Mouse (Mus musculus): ENCODE data around the gene Dock1. TPM values are rescaled to one million over a fixed set of nuclear protein-coding genes. Genes with fewer than 3 reads are reported as not detected.

Dock1 gene
- polyA plus RNA-seq, 1 experiment from 2014 or later, result 36.4 TPM

- Histone ChIP-seq H3K27ac (no peak within 1 kb of the TSS), H3K4me3 (peak within 1 kb of the TSS; percentile 52), H3K9me3 (no peaks in the 10 kb centered on the region), H3K36me3 (no peaks in the 10 kb centered on the region), H3K9ac (0 out of 2 replicates have a peak within 1 kb of the TSS, but pooled peaks have one; percentile 21), H3K4me1 (peaks cover 24% of the 10 kb centered on the region), H3K27me3 (peaks cover 22% of the 10 kb centered on the region), H3K4me2 (peak within 1 kb of the TSS; percentile 95)
- under 1% methylated on average over 47 of the region's 71 CpGs for WGBS
- ATAC-seq (ENCODE audit: insufficient number of reproducible peaks, low FRiP score, low TSS enrichment, low read depth), result peak; percentile 71; the same call in 1 of the 2 replicates
Observed at GRCm38 (mm10) chr7:134937927-134938609, 267.6 kb downstream of the Dock1 start, which contains the start of gene Fam196a. Gene Fam196a (minus strand): TSS chr7:134938430.

GRCm38 (mm10) chr7:134941891-134942290 is 271.4 kb downstream of the Dock1 start:
- Histone ChIP-seq H3K4me2 (no peak overlapping the region), H3K4me1 (peaks cover 20% of the 10 kb centered on the region), H3K9ac (no peak overlapping the region), H3K27ac (no peak overlapping the region), H3K9me3 (no peaks in the 10 kb centered on the region), H3K36me3 (no peaks in the 10 kb centered on the region), H3K27me3 (peaks cover 10% of the 10 kb centered on the region), H3K4me3 (no peak overlapping the region)
- WGBS, result 95% methylated on average over 6 of the region's 6 CpGs
- ATAC-seq (ENCODE audit: insufficient number of reproducible peaks, low FRiP score, low TSS enrichment, low read depth), result no peak

GRCm38 (mm10) chr7:134943063-134943462 is 272.6 kb downstream of the Dock1 start:
- Histone ChIP-seq H3K36me3 (no peaks in the 10 kb centered on the region), H3K4me3 (no peak overlapping the region), H3K9ac (no peak overlapping the region), H3K9me3 (no peaks in the 10 kb centered on the region), H3K4me2 (no peak overlapping the region), H3K27ac (no peak overlapping the region), H3K4me1 (peaks cover 9% of the 10 kb centered on the region), H3K27me3 (no peaks in the 10 kb centered on the region; the same call in 1 of the 2 replicates)
- WGBS, result 67% methylated on average over 6 of the region's 6 CpGs
- ATAC-seq (ENCODE audit: insufficient number of reproducible peaks, low FRiP score, low TSS enrichment, low read depth), result no peak

- H3K4me2 ChIP-seq, result no peak overlapping the region
- no peak for ATAC-seq (ENCODE audit: insufficient number of reproducible peaks, low FRiP score, low TSS enrichment, low read depth)
- WGBS, result 77% methylated on average over 7 of the region's 7 CpGs
Observed at GRCm38 (mm10) chr7:134943701-134944100, 273.2 kb downstream of the Dock1 start.

GRCm38 (mm10) chr7:134945925-134946716 is 275.7 kb downstream of the Dock1 start:
- Histone ChIP-seq H3K27me3 (no peaks in the 10 kb centered on the region), H3K4me2 (no peak overlapping the region), H3K4me3 (no peak overlapping the region), H3K27ac (no peak overlapping the region), H3K4me1 (no peaks in the 10 kb centered on the region), H3K9me3 (no peaks in the 10 kb centered on the region), H3K9ac (no peak overlapping the region), H3K36me3 (no peaks in the 10 kb centered on the region)
- no peak for ATAC-seq (ENCODE audit: insufficient number of reproducible peaks, low FRiP score, low TSS enrichment, low read depth)
- WGBS, result 88% methylated on average over 7 of the region's 7 CpGs

More at GRCm38 (mm10) chr7:134943701-134944100, 273.2 kb downstream of the Dock1 start:
- Histone ChIP-seq H3K9ac (no peak overlapping the region), H3K27me3 (no peaks in the 10 kb centered on the region; the same call in 1 of the 2 replicates), H3K4me1 (peaks cover 3% of the 10 kb centered on the region; the same call in 1 of the 2 replicates), H3K36me3 (no peaks in the 10 kb centered on the region), H3K27ac (no peak overlapping the region), H3K9me3 (no peaks in the 10 kb centered on the region), H3K4me3 (no peak overlapping the region)

GRCm38 (mm10) chr7:134959086-134959485 is 288.6 kb downstream of the Dock1 start:
- Histone ChIP-seq H3K27me3 (no peaks in the 10 kb centered on the region), H3K9ac (no peak overlapping the region), H3K4me3 (no peak overlapping the region), H3K36me3 (no peaks in the 10 kb centered on the region), H3K4me2 (no peak overlapping the region), H3K27ac (no peak overlapping the region), H3K4me1 (no peaks in the 10 kb centered on the region), H3K9me3 (no peaks in the 10 kb centered on the region)
- no peak for ATAC-seq (ENCODE audit: insufficient number of reproducible peaks, low FRiP score, low TSS enrichment, low read depth)
- 84% methylated on average over 6 of the region's 6 CpGs for WGBS

GRCm38 (mm10) chr7:134960871-134961270 is 290.4 kb downstream of the Dock1 start:
- Histone ChIP-seq H3K27ac (no peak overlapping the region), H3K9me3 (no peaks in the 10 kb centered on the region), H3K4me3 (no peak overlapping the region), H3K4me2 (no peak overlapping the region), H3K4me1 (no peaks in the 10 kb centered on the region), H3K9ac (no peak overlapping the region), H3K27me3 (no peaks in the 10 kb centered on the region), H3K36me3 (0 out of 2 replicates have a peak, but pooled peaks cover 3% of the 10 kb centered on the region)
- ATAC-seq (ENCODE audit: insufficient number of reproducible peaks, low FRiP score, low TSS enrichment, low read depth), result no peak
- 59% methylated on average over 4 of the region's 4 CpGs for WGBS

- Histone ChIP-seq H3K9me3 (no peaks in the 10 kb centered on the region), H3K4me3 (no peak overlapping the region), H3K4me2 (no peak overlapping the region), H3K9ac (no peak overlapping the region), H3K27me3 (no peaks in the 10 kb centered on the region), H3K27ac (no peak overlapping the region), H3K4me1 (no peaks in the 10 kb centered on the region), H3K36me3 (0 out of 2 replicates have a peak, but pooled peaks cover 3% of the 10 kb centered on the region)
- 96% methylated on average over 2 of the region's 2 CpGs for WGBS
- ATAC-seq (ENCODE audit: insufficient number of reproducible peaks, low FRiP score, low TSS enrichment, low read depth), result no peak
Observed at GRCm38 (mm10) chr7:134961608-134962007, 291.2 kb downstream of the Dock1 start.

GRCm38 (mm10) chr7:134990244-134990643 is 319.8 kb downstream of the Dock1 start:
- H3K36me3 ChIP-seq, result 0 out of 2 replicates have a peak, but pooled peaks cover 12% of the 10 kb centered on the region
- no peak overlapping the region for H3K27ac ChIP-seq
- no peak overlapping the region for H3K9ac ChIP-seq
- ATAC-seq (ENCODE audit: insufficient number of reproducible peaks, low FRiP score, low TSS enrichment, low read depth), result no peak
- no peak overlapping the region for H3K4me2 ChIP-seq
- no peaks in the 10 kb centered on the region for H3K4me1 ChIP-seq
- WGBS, result 78% methylated on average over 3 of the region's 3 CpGs
- H3K4me3 ChIP-seq, result no peak overlapping the region
- H3K9me3 ChIP-seq, result no peaks in the 10 kb centered on the region
- H3K27me3 ChIP-seq, result no peaks in the 10 kb centered on the region

- WGBS, result 59% methylated on average over 2 of the region's 2 CpGs
- Histone ChIP-seq H3K36me3 (0 out of 2 replicates have a peak, but pooled peaks cover 12% of the 10 kb centered on the region), H3K4me3 (no peak overlapping the region), H3K9me3 (no peaks in the 10 kb centered on the region), H3K27ac (no peak overlapping the region), H3K9ac (no peak overlapping the region), H3K4me2 (no peak overlapping the region), H3K4me1 (no peaks in the 10 kb centered on the region), H3K27me3 (no peaks in the 10 kb centered on the region)
- no peak for ATAC-seq (ENCODE audit: insufficient number of reproducible peaks, low FRiP score, low TSS enrichment, low read depth)
Observed at GRCm38 (mm10) chr7:134990911-134991310, 320.5 kb downstream of the Dock1 start.

- Histone ChIP-seq H3K4me2 (no peak overlapping the region), H3K4me3 (no peak overlapping the region), H3K36me3 (peaks cover 22% of the 10 kb centered on the region), H3K9ac (no peak overlapping the region), H3K27ac (no peak overlapping the region), H3K4me1 (no peaks in the 10 kb centered on the region), H3K9me3 (no peaks in the 10 kb centered on the region), H3K27me3 (no peaks in the 10 kb centered on the region)
- no peak for ATAC-seq (ENCODE audit: insufficient number of reproducible peaks, low FRiP score, low TSS enrichment, low read depth)
- 90% methylated on average over 5 of the region's 5 CpGs for WGBS
Observed at GRCm38 (mm10) chr7:134994983-134995382, 324.5 kb downstream of the Dock1 start.

- Histone ChIP-seq H3K4me1 (peaks cover 7% of the 10 kb centered on the region; the same call in 1 of the 2 replicates), H3K4me2 (no peak overlapping the region), H3K36me3 (peaks cover 25% of the 10 kb centered on the region), H3K27ac (no peak overlapping the region), H3K27me3 (no peaks in the 10 kb centered on the region), H3K4me3 (no peak overlapping the region), H3K9me3 (no peaks in the 10 kb centered on the region), H3K9ac (no peak overlapping the region)
- ATAC-seq (ENCODE audit: insufficient number of reproducible peaks, low FRiP score, low TSS enrichment, low read depth), result no peak
- WGBS, result 76% methylated on average over 1 of the region's 1 CpGs
Observed at GRCm38 (mm10) chr7:135002216-135002615, 331.8 kb downstream of the Dock1 start.

All from limb, embryonic 15.5 days (tissue).